Mouse (Mus musculus): ENCODE data around the gene Sergef.

DNA sequence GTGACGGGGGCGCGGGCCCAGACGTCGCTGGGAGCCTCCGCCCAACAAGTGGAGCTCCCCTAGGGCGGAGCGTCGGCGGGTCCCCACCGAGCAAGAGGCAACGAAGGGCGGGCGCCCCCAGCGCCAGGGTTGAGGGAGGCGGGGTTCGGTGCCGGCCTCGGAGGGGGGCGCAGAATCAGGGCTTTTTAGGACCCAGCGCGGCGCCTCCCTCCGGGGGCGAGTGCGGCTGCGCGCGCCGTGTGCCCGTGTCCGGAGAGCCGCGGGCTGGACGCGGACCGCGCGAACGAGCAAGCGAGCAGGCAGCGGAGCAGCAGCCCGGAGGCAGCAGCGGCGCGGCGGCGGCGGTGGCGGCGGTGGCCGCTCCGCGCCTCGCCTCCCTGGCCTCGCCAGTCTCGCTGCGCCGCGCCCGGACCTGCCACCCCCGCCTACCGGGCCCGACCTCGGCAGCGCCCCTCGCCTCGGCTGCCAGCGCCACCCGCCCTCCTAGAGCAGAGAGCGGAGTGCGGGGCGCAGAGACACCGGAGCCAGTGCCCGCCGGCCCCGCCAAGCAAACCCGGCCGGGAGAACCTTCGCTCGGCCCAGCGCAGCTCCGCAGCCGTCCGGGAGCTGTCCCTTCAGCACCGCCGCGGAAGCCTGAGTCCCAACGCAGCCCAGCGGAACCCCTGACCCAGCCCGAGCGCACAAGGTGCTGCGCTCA lies 243.2 kb downstream of the Sergef start, which contains the start of gene Kcnc1:
- TF ChIP-seq CTCF (IDR thresholded peaks at IDR 0.05; ENCODE audit: low read depth) (no peak), EP300 (IDR thresholded peaks at IDR 0.05; ENCODE audit: low read depth) (no peak)
